Mouse (Mus musculus) kidney, adult 2 months (tissue): ENCODE measurements around the gene Spire2.

Experiments used
- CTCF ChIP-seq: fragments of 200-500 bp; conservative IDR thresholded peaks from 2 replicates; pipeline ENCODE4 v1.5.1; 2011; ENCODE audit warnings: low read depth, mild to moderate bottlenecking, control low read depth, low read length, moderate library complexity, mixed read lengths; ENCODE audit not compliant: insufficient read depth, insufficient read length
- POLR2A ChIP-seq: fragments of 200-500 bp; IDR thresholded peaks from one replicate; pipeline ENCODE4 v1.6.1; 2011; ENCODE audit warnings: low read depth, low read length, control low read depth

- no peak for TF ChIP-seq POLR2A
- TF ChIP-seq CTCF = peak; percentile 55
These were observed 52.5 kb downstream of the Spire2 start for GRCm38 (mm10) chr8:123384883-123385540.
